Mouse (Mus musculus) lung, adult 2 months (tissue): ENCODE measurements at regions not wholly inside any gene's neighbourhood (a gene's known extent, or its start where the extent isn't known, plus 50 kb on each side); places are given as distances from the start of the nearest gene placed in this dataset.
"Not testable (repeated sequence)": the region's sequence is repeated elsewhere in the genome, so short reads cannot be mapped to it uniquely, and the experiment has no call there.

Experiments used
- DNase-seq: peaks from one replicate; pipeline ENCODE4 v3.0.0; 2022
- H3K4me1 ChIP-seq: fragments of 200-500 bp; 2 replicates; pipeline ENCODE4 v1.6.1; 2011; ENCODE audit warnings: low read length; ENCODE audit not compliant: control insufficient read depth, insufficient read depth
- H3K4me3 ChIP-seq: fragments of 200-500 bp; replicated peaks from 2 replicates; pipeline ENCODE3; 2011; ENCODE audit warnings: low read depth, mild to moderate bottlenecking, control low read depth, low read length; ENCODE audit errors: extremely low read depth
- CTCF ChIP-seq: fragments of 200-500 bp; IDR thresholded peaks from 2 replicates; pipeline ENCODE4 v1.5.1; 2011; ENCODE audit warnings: mild to moderate bottlenecking, low read length, control low read depth; ENCODE audit not compliant: insufficient read depth
- POLR2A ChIP-seq: fragments of 200-500 bp; IDR thresholded peaks from 2 replicates; pipeline ENCODE4 v1.6.1; 2011; ENCODE audit warnings: low read depth, mild to moderate bottlenecking, control low read depth, low read length, borderline replicate concordance; ENCODE audit errors: extremely low read depth
- WGBS: fragments of 180-500 bp; shearing (Covaris S2); methylation state at CpG from one replicate; pipeline ENCODE4 v1.1.7; 2018; 5-methylcytosine and 5-hydroxymethylcytosine counted together

GRCm38 (mm10) chr6:140218789-140219188, 177.5 kb upstream of the Plcz1 start:
- DNase-seq, result no peak
- Histone ChIP-seq H3K4me3 (no peak overlapping the region), H3K4me1 (no peaks in the 10 kb centered on the region)
- 86% methylated on average over 10 of the region's 10 CpGs for WGBS
- no peak for TF ChIP-seq POLR2A
- no peak for TF ChIP-seq CTCF

GRCm38 (mm10) chr6:140212403-140212802, 171.1 kb upstream of the Plcz1 start:
- no peak for DNase-seq
- no peak for TF ChIP-seq CTCF
- TF ChIP-seq POLR2A, result no peak
- H3K4me1 ChIP-seq, result no peaks in the 10 kb centered on the region
- WGBS, result 59% methylated on average over 2 of the region's 2 CpGs
- H3K4me3 ChIP-seq, result no peak overlapping the region

DNA sequence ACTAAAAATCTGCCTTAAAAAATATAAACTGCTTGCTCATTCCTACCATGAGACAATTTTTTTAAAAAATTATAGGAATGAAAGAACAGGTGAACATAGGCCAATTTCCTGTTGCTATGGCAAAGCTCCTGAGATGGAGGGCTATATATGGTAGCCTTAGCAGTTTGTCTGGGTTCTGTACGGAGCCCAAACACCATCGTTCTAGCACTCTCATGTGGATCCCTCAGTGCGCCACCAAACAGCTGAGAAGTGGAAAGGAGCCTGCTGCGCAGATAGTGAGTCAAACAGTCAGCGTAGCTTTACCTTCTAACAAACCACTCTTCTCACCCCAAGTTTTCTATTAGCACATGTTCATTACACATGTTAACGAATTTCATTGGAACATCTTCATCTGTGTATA, 168.9 kb upstream of the Plcz1 start:
- 93% methylated on average over 6 of the region's 6 CpGs for WGBS
- Histone ChIP-seq H3K4me1 (no peaks in the 10 kb centered on the region), H3K4me3 (no peak overlapping the region)
- TF ChIP-seq POLR2A (no peak), CTCF (no peak)
- DNase-seq, result no peak

DNA sequence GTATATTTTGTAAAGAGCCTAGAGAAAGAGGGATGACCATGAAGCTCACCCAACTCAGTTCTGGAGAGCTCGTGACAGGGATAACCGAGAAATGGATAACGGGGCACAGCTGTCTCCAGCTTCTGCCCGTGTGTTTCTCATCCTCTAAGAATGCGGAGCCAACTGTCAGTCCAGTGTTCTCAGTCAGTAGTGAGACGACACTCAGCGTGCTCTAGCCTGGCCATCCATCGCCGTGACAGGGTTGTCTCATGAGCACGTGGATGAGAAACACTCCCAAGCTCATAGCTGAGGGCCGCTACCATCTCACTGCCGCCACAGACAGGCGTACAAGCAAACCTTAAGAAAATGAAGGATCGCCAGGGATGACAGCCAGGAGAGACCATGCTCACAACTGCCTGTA, 167.8 kb upstream of the Plcz1 start:
- WGBS, result 66% methylated on average over 14 of the region's 14 CpGs
- Histone ChIP-seq H3K4me3 (no peak overlapping the region), H3K4me1 (no peaks in the 10 kb centered on the region)
- TF ChIP-seq POLR2A (no peak), CTCF (no peak)
- no peak for DNase-seq

- TF ChIP-seq CTCF, result no peak
- TF ChIP-seq POLR2A, result no peak
- Histone ChIP-seq H3K4me3 (no peak overlapping the region), H3K4me1 (no peaks in the 10 kb centered on the region)
- 50% methylated on average over 3 of the region's 3 CpGs for WGBS
- peak; percentile 15 for DNase-seq
These were observed 167.1 kb upstream of the Plcz1 start for GRCm38 (mm10) chr6:140208375-140208774.

GRCm38 (mm10) chr6:140206676-140207075, 165.4 kb upstream of the Plcz1 start:
- H3K4me1 ChIP-seq, DNase-seq, H3K4me3 ChIP-seq: not testable (repeated sequence)
- 84% methylated on average over 11 of the region's 11 CpGs for WGBS

DNA sequence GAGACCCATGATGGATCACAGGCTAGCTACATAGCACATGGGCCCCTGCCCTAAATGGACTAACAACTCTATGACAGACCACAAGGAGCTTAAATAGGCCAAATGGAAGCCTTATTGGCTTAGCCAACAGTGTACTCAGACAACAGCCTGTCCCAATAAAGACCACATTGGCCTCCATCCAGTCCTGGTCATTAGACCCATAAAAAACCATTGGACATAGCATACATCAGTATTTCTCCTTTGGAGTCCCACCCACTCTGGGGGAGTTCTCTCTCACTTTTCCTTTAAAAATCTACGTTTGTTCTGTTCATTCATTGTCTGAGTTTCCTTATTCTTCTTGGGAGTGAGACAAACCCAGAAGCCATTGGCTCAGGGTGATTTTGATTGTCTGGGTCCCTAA, 160.1 kb upstream of the Plcz1 start:
- H3K4me1 ChIP-seq, result no peaks in the 10 kb centered on the region
- no peak for DNase-seq
- 53% methylated on average over 1 of the region's 1 CpGs for WGBS

GRCm38 (mm10) chr6:140200322-140200721, 159.1 kb upstream of the Plcz1 start:
- no peak overlapping the region for H3K4me3 ChIP-seq
- TF ChIP-seq POLR2A (no peak), CTCF (no peak)
- H3K4me1 ChIP-seq, result no peaks in the 10 kb centered on the region
- no peak for DNase-seq
- 52% methylated on average over 5 of the region's 5 CpGs for WGBS

More for the DNA sequence above, 160.1 kb upstream of the Plcz1 start:
- H3K4me3 ChIP-seq, result no peak overlapping the region
- TF ChIP-seq CTCF, result no peak
- no peak for TF ChIP-seq POLR2A

DNA sequence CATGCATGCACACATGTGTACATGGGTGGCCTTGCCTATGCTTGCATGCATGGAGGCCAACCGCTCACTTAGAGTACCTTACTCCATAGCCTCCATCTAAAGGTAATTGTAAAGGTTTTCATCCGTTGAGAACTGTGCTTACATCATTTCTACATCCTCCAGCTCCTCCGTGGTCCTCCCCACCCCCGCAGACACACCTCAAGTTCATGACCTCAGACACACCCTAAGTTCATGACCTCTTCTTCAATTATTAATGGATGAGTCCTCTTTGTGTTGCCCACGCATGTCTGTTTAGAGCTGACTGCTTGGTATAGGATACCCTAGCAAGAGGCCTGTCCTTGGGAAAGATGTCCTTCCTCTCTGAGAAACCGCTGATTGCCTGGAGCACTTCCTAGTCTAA, 156.8 kb upstream of the Plcz1 start:
- no peak for TF ChIP-seq POLR2A
- TF ChIP-seq CTCF, result no peak
- no peak overlapping the region for H3K4me3 ChIP-seq
- no peaks in the 10 kb centered on the region for H3K4me1 ChIP-seq
- no peak for DNase-seq
- WGBS, result 74% methylated on average over 6 of the region's 6 CpGs

DNA sequence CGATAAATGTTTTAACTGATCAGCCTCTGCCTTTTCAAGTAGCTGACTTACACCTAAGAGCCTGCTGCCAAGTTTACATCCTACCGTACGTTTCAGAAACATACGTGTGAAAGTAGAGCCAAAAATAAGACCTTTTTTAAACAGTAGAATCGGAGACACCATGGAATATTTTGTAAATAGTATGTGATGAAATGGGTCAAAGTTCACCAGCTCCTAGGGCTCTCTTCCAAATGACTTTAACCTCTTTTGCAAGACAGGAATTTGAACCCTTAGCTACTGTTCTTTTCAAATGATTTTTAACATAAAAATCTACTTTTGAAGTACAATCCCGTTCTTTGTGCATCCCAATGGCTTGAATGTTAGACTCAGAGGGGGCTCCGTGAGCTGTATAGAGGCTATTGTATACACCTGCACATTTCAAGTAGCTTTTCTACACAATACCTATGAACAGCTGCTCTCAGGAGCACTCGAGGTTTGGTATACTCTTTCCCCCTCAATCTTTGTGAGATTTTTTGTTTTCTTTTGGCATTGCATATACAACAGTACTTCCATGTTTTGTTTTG, 155.9 kb upstream of the Plcz1 start:
- TF ChIP-seq CTCF (no peak), POLR2A (no peak)
- WGBS, result 68% methylated on average over 8 of the region's 8 CpGs
- H3K4me3 ChIP-seq, result no peak overlapping the region
- H3K4me1 ChIP-seq, result no peaks in the 10 kb centered on the region
- no peak for DNase-seq
